Mouse (Mus musculus) mouse embryonic stem cell (cell line): ENCODE results near the gene Ctnna3.
"Not testable (repeated sequence)": the region's sequence is repeated elsewhere in the genome, so short reads cannot be mapped to it uniquely, and the experiment has no call there.

Experiments used
- in situ Hi-C, 2 experiments: fragments of 300-500 bp; cut with MboI; formaldehyde crosslinking; loops; 1 replicate in 1 of 2; 3 replicates in 1 of 2; pipeline ENCODE4 v1.14.3; 2019 to 2020; ENCODE audit warnings: low sequenced_read_pairs in 2 of 2, low pct_unique_long_range_greater_than_20kb in 1 of 2, mixed read lengths in 1 of 2; ENCODE audit not compliant: unreplicated experiment in 1 of 2

Ctnna3 gene

DNA sequence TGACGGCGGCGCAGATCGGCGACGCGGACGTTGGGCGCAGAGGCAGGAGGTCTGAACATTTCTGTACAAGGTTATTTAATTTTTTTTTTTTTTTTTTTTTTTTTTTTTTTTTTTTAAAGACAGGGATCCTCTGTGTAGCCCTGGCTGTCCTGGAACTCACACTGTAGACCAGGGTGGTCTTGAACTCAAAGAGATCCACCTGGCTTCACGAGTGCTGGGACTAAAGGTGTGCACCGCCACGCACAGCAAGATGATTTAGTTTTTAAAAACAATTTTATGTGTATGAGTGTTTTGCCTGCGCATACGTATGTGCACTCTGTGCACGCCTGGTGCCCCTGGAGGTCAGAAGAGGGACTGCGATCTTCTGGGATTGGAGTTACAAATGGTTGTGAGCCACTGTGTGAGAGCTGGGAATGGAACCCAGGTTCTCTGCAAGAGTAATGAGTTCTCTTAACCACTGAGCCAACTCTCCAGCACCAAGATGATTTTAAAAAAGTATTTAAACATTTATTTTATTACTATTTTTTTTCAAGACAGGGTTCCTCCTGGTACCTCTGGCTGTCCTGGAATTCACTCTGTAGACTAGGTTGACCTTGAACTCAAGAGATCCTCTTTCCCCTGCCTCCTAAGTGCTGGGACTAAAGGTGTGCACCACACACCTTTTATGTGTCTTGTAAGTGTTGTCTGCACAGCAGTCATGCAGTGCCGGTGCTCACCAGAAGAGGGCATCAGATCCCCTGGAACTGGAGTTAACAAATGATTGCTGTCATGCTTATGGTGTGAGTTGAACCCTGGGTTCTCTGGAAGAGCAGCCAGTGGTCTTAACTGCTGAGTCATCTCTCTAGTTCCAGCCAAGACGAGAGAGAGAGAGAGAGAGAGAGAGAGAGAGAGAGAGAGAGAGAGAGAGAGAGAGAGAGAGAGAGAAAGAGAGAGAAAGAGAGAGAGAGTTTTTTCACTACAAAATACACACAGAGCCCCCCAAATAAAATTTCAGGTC, 7.9 kb upstream of the Ctnna3 start, which contains the start of gene Gm7075:
Gm7075 (minus strand) TSS at position 51 of the 997 bp plus-strand sequence.
- in situ Hi-C loops, result loop anchor here in 1 of 2 experiments (5.0 kb wide), 1 partner anchor 150 kb away; no protein-coding TSS in a partner anchor

DNA sequence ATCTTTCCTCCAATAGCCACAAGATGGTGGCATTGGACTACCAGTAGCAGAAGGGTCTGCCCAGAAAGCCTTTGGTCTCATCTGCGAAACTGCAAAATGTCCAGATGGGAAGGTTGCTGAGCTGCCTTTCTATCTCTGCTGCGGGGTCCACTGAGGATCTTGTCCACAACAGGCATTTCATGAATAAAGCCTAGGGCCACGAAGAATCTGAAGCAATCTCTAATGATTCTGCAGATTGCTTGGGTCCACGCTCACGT, 7.2 kb upstream of the Ctnna3 start:
- in situ Hi-C loops, result loop anchor here in 1 of 2 experiments (5.0 kb wide), 1 partner anchor 150 kb away; no protein-coding TSS in a partner anchor

DNA sequence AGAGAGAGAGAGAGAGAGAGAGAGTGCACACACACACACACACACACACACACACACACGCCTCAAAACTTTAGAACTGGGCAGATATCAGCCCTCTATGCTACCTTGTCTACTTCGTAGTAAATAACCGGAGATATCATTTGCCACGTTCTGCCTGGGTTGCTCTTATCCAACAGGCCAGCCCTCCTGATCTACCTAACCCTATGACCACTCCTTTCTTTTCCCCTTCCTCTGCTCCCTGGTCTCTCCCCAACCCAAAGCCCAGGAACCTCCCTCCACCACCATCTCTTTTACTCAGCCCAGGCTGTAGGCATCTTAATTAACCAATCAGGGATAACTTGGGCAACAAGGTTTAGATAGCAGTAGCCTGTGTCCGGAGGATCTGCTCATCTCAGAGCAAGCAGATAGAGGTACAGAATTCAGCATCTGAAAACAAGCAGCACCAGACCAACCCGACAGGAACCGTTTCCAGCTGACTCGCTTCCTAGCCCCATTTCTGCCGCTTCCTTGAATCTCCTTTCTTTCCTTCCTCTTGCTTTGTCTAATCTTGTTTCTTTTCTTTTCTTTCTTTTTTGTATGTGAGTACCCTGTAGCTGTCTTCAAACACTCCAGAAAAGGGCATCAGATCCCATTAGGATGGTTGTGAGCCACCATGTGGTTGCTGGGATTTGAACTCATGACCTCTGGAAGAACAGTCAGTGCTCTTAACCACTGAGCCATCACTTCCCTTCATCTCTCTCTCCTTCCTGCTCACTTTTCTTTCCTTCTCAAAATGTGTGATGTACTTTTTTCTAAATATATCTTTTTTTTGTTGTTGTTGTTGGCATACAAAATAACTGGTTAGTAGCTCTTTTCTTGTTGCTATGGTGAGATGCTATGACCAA, 6.1 kb upstream of the Ctnna3 start:
- in situ Hi-C loops, result loop anchor here in 1 of 2 experiments (5.0 kb wide), 1 partner anchor 148 kb away; no protein-coding TSS in a partner anchor

DNA sequence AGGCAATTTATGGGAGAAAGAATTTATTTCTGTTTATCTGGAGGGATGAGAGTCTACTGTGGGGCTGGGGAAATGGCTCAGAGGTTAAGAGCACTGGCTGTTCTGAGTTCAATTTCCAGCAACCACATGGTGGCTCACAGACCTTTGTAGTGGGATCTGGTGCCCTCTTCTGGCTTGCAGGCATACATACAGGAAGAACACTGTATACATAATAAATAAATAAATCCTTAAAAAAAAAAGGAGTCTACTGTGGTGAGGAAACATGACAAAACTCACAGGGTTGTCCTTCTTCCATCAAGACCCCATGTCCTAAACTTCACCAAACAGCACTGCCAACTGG, 5.5 kb upstream of the Ctnna3 start:
- in situ Hi-C loops, result loop anchor here in 1 of 2 experiments (5.0 kb wide), 1 partner anchor 148 kb away; no protein-coding TSS in a partner anchor

DNA sequence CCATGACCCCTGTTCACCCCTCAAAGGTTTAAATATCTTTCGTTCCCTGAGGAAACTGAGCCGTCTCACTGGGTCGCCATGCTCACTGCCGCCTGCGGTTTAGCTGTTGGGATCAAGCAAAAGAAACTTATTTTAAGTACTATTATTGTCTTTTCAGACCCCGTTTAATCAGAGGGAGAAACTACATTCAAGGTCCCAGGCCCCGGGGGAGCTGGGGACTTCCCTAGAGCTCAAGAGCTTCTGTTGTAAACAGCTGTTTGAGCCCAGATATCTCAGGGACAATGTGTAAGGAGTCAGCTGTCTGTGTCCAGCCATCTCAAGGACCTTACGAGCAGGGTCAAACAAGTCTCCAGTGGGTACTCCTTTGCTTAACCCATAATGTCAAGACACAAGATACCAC, 2.8 kb upstream of the Ctnna3 start:
- in situ Hi-C loops, result no loop called here

DNA sequence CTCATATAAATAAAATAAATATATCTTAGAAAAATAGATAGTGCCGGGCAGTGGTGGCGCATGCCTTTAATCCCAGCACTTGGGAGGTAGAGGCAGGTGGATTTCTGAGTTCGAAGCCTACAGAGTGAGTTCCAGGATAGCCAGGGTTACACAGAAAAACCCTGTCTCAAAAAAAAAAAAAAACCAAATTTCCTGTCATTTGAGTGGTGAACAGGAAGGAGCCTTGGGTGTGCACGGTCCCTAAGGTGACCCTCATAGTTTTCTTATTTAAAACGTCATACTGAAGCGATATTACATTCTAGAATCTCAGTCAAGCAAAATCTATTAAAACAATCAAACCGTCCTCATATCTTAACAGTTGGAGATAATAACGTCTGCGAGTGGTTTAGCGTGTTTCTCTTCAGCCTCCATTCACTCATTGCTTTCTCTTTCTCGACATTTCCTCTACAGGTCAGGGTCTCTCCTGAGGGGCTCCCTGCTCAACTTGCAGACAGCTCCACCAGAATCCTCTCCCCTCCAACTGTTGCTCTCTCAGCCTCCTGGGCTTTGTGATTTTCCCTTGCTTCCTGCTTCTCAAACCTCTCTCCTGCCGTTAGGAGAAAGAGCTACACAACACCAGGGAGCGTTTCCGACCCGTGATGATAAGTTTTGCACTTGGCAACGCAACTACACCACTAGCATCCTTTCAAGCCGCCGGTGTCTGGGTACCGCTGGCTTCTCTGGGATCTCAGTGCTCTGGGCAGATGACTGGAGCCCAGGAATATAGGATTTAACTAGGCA, 1.5 kb upstream of the Ctnna3 start:
- in situ Hi-C loops, result no loop called here

DNA sequence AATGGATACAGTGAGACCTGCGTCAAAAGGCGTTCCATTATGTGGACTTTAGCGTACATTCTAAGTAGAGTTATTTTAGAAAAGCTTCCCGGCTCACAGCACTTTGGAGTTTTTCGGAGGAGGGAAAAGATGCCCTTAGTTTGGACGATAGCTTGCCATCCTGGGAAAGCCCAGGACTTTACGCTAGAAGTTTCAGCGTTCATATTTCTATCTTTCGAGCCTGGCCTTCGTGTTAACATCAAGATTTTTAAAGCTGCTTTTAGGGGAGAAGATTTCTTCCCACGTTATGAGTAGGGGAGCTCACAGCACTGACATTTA, 916 bp upstream of the Ctnna3 start:
- in situ Hi-C loops, result no loop called here

DNA sequence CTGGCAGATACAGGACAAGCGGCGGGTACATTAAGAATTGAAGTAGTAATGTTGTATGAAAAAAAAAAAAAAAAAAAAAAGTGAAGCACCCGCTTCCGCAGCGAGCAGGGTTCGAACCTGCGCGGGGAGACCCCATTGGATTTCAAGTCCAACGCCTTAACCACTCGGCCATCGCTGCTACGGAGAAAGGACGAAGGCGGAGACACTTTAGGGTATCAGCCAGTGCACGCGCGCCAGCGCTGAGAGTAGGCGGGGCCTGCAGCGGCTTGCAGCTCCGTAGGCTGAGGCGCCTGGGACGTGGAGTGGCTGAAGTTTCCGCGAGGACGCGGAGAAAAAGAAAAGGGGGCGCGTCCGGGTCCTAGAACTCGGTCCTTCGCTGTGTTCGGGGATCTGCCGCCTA, 518 bp upstream of the Ctnna3 start:
- in situ Hi-C loops, result no loop called here

DNA sequence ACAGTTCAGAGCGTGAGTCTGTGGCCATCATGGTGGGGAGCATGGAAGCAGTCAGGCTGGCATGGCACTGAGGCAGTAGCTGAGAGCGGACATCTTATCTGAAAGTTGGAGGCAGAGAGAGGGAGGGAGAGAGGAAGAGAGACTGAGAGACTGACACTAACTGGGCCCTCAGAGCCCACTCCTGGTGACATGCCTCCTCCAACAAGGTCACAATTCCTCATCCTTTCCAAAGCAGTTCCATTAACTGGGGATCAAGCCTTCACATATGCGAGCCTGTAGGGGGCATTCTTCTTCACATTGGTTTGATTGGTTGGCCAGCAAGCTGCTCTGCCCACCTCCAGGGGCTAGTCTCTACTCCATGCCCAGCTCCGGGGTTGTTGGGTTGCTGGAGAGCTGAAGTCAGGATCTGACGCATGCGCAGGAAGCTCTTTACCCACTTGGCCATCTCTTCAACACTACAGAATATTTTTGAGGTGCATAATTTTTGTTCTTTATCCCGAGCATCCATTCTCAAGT, 1.4 kb downstream of the Ctnna3 start:
- in situ Hi-C loops, result no loop called here

DNA sequence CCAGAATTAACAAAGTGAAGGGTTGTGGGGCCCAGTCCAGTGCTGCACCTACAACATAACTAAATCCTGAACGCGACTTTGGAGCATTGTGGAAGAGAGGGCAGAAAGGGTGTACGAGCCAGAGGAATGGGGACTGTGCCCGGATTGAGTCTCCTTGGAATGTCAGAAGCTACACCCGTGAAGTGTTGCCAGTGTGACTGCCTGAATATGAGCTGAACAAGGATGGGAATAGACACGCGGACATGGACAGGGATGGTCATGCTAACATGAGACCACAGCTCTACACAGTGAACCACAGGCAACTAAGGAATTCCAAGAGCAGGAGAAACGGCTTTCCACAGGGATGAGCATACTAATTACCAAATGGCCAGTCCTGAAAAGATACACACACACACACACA, 2.2 kb downstream of the Ctnna3 start:
- in situ Hi-C loops, result no loop called here

DNA sequence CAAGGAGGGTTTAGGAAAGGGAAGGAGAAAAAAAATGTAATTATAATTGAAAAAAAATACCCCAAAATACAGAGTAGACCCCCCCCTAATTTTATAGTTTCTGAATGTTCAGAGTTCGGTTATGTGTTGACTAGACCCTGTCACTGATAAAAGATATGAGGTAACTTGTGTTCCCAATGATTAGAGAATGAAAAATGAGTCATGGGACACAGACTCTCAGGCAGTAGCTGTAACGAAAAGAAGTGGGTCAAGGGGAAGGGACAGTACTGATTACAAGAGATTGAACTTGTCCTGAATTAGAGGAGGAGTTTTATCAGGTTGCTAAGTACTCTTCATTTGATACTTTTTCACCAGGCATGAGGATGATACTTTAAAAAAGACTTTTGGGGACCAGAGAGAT, 3.0 kb downstream of the Ctnna3 start:
- in situ Hi-C loops, result no loop called here

DNA sequence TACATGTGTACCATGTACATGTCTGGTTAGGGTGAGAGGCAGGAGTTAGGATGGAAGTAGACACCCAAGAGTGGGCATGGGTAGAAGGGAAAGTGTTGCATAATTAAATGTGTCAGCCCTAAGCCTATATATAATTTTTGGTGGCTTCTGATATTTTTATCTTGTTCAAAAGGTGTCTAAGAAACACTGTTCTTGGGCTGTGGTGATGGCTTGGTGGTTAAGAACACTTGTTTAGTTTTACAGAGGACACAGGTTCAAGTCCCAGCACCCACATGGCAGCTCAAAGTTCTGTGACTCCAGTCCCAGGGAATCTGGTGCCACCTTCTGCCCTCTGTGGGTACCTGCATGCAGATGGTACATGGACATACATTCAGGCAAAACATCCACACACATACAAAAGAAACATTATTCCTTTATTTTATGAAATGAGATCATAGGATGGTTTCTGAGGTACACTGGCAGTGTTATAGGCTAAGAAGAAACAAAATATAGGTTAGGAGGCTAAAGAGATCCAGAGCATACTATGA, 8.9 kb downstream of the Ctnna3 start:
- in situ Hi-C loops, result no loop called here

DNA sequence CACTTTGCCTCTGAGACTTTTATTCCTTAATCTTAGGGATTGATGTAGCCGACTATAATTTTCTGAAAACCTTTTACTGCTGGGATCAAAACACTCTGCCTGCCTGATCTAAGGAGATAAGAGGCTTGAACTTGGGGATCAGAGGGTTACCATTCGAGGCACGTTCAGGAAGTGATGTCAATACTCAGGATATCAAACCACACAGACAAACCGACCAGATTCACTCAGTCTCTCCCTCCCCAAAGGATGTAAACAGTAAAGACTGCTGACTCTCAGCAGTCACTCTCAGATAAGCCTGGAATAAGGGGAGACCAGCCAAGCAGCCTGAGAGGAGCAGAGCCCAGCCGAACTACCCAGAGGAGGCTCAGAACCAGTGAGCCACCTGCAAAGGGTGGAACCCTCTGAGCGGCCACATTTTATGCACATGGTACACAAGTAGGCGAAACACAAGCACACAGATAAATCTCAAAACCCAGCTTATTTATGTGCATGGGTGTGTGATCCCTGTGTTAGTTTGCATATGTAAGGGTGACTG, 9.9 kb downstream of the Ctnna3 start:
- in situ Hi-C loops, result no loop called here

DNA sequence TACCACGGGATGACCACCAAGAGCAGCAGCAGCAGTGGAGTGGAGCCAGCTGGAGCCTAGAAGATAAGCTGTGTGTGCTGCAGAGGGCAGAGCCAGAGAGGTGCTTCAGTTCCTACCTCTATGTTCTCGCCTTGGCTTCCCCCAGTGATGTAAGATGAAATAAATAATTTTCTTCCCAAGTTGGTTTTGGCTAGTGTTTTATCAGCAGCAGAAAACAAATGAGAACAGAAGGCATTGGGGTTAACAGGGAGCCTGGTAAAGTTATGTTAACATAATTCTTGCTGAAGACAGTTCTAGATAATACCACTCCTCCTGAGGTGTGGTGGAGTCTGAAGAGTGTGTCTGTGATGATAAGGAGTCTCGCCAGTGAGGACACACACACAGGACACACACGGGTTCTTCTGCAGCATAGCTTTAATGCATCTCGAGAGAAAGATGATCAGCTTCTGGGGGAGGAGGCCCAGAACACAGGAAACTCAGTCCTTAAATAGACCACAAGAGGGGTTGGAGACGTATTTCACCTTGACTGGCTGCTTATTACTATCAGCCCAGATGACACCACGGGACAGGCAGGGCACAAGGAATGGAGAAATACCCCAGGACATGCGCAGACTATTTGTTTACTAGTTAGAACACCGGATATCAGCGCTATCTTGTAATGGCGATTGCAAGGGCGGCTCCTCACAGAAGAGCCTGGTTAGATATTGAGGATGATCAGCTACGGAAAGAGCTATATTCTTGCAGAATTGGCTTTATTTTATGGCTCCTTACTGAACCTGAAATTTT, 14.9 kb downstream of the Ctnna3 start:
- in situ Hi-C loops, result not testable (repeated sequence)

DNA sequence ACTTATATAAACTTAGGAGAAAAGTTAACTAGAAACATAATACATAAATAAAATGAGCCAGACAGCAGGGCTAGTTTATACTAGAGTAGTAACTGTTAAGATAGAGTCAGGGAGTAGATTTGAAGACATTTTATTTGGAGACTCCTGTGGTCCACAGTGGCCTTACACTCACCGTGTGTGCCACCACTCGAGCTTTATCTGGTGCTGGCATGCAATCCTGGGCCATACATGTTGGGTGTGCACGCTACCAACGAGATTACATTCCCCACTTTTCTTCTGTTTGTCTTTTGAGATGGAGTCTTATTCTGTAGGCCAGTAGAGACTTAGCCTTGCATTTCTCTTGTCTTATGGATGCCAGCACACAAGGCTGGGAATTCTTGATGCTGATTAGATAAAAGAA, 24.0 kb downstream of the Ctnna3 start:
- in situ Hi-C loops, result no loop called here

DNA sequence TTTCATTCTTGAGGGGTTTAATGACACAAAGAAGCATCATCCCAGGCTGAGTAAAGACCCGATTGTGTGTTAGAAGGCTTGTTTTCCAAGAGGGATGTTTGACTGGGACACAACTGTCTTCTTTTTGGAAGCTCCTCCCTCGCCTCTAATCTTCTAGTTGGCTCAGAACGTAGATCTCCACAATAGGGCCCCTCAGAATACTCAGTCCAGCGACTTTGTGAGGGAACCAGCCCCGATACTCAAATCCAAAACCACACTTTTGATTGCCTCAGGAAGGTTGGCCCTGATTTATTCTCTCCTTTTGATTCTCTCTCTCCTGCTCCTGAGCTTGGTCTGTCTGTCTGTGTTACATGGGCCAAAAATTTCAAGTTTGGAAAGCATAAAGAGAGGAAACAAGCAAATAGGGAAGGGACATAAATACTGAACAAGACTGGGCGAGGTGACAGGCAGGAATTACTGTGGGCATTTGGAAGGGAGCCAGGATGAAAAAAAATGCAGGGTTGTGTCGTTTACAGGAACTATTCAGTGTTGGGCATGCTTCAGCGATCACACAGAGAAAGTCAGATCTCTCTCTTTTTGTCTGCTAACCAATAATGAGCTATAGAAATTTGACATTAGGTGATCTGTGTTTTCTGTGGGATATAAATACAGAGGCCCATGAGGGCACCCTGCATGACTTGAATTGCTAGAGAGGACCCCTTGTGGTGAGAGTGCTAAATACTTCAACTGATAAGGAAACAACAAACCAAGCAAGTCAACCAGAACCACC, 25.4 kb downstream of the Ctnna3 start:
- in situ Hi-C loops, result no loop called here
